Mouse (Mus musculus): Measurements from ENCODE around the gene Cyp27b1.
"Not testable (repeated sequence)": the region's sequence is repeated elsewhere in the genome, so short reads cannot be mapped to it uniquely, and the experiment has no call there.

Gene Cyp27b1

GRCm38 (mm10) chr10:127050119-127050474, 2.0 kb downstream of the Cyp27b1 start:
- no peak for DNase-seq

GRCm38 (mm10) chr10:127054646-127055045, 6.6 kb downstream of the Cyp27b1 start:
- no peak for DNase-seq

- no peak for DNase-seq
Measured at GRCm38 (mm10) chr10:127055406-127055805, 7.4 kb downstream of the Cyp27b1 start.

- DNase-seq = no peak
Measured at GRCm38 (mm10) chr10:127056490-127056889, 8.4 kb downstream of the Cyp27b1 start.

- peak; percentile 79 for DNase-seq
Measured at GRCm38 (mm10) chr10:127058161-127058560, 10.1 kb downstream of the Cyp27b1 start.

GRCm38 (mm10) chr10:127058708-127059107, 10.7 kb downstream of the Cyp27b1 start:
- DNase-seq = no peak

GRCm38 (mm10) chr10:127059174-127059967, 11.3 kb downstream of the Cyp27b1 start:
- DNase-seq = no peak

- peak; percentile 86 for DNase-seq
Measured at GRCm38 (mm10) chr10:127059968-127060916, 12.2 kb downstream of the Cyp27b1 start, which contains the start of gene March9. March9 (minus strand) TSS chr10:127060184.

- DNase-seq = no peak
Measured at GRCm38 (mm10) chr10:127061085-127061484, 13.0 kb downstream of the Cyp27b1 start.

- no peak for DNase-seq
Measured at GRCm38 (mm10) chr10:127061513-127061912, 13.5 kb downstream of the Cyp27b1 start.

GRCm38 (mm10) chr10:127062101-127062500, 14.1 kb downstream of the Cyp27b1 start:
- not testable (repeated sequence) for DNase-seq

- no peak for DNase-seq
Measured at GRCm38 (mm10) chr10:127062503-127062902, 14.5 kb downstream of the Cyp27b1 start.

GRCm38 (mm10) chr10:127063239-127063872, 15.3 kb downstream of the Cyp27b1 start, which contains the start of gene Cdk4:
Cdk4 (plus strand) TSS chr10:127063534.
- peak; percentile 98 for DNase-seq

- DNase-seq = no peak
Measured at GRCm38 (mm10) chr10:127063913-127064870, 16.1 kb downstream of the Cyp27b1 start.

- no peak for DNase-seq
Measured at GRCm38 (mm10) chr10:127065981-127066380, 17.9 kb downstream of the Cyp27b1 start.

- no peak for DNase-seq
Measured at GRCm38 (mm10) chr10:127066519-127067018, 18.5 kb downstream of the Cyp27b1 start.

- DNase-seq = no peak
Measured at GRCm38 (mm10) chr10:127068360-127069038, 20.4 kb downstream of the Cyp27b1 start.

GRCm38 (mm10) chr10:127069281-127070189, 21.5 kb downstream of the Cyp27b1 start:
- DNase-seq = no peak

- DNase-seq = peak; percentile 87
Measured at GRCm38 (mm10) chr10:127070190-127071121, 22.4 kb downstream of the Cyp27b1 start, which contains the start of gene Tspan31. Tspan31 (minus strand) TSS chr10:127070264.

Data from cerebellum, adult 8-10 months (tissue).